Mouse (Mus musculus): ENCODE measurements around the gene Asl. TPM values are rescaled to one million over a fixed set of nuclear protein-coding genes. Genes with fewer than 3 reads are reported as not detected.

The Asl gene
- 27.3 and 29.7 TPM in 2 replicates for polyA plus RNA-seq (2015; fragmentation: Nextera tagmentation; extraction: Ambion mirVana)

GRCm38 (mm10) chr5:130029142-130029897 is at the start of gene Asl, which contains the start of gene Crcp:
Gene Asl, minus strand, starts transcription at chr5:130029247.
Gene Crcp, plus strand, starts transcription at chr5:130029290.
- Histone ChIP-seq H3K4me1 (ENCODE audit: insufficient read depth, low read depth, low read length) (no peaks in the 10 kb centered on the region), H3K36me3 (ENCODE audit: insufficient read depth, low read length) (no peaks in the 10 kb centered on the region), H3K4me3 (ENCODE audit: low read depth, low read length) (peak within 1 kb of the TSS; percentile 72), H3K4me2 (replicated peaks; ENCODE audit: low read depth, low read length) (peak within 1 kb of the TSS; percentile 68), H3K27ac (ENCODE audit: low read length) (peak within 1 kb of the TSS; percentile 85), H3K9ac (replicated peaks; ENCODE audit: low read depth) (peak within 1 kb of the TSS; percentile 73), H3K9me3 (ENCODE audit: low read length) (no peaks in the 10 kb centered on the region), H3K27me3 (replicated peaks; ENCODE audit: insufficient read depth, low read length) (no peaks in the 10 kb centered on the region)
- DNase-seq (ENCODE audit: low spot score) = peak; percentile 87
- TF ChIP-seq CTCF (IDR thresholded peaks at IDR 0.05) = 0 out of 2 replicates have a peak, but pooled peaks have one; percentile 1
- no peak for TF ChIP-seq EP300 (IDR thresholded peaks at IDR 0.05)
- ATAC-seq = peak; percentile 86
- WGBS = 1% methylated on average over 50 of the region's 51 CpGs

- Histone ChIP-seq H3K27ac (ENCODE audit: low read length) (no peak overlapping the region), H3K36me3 (ENCODE audit: insufficient read depth, low read length) (no peaks in the 10 kb centered on the region), H3K27me3 (replicated peaks; ENCODE audit: insufficient read depth, low read length) (no peaks in the 10 kb centered on the region), H3K4me1 (ENCODE audit: insufficient read depth, low read depth, low read length) (no peaks in the 10 kb centered on the region), H3K4me2 (replicated peaks; ENCODE audit: low read depth, low read length) (peak overlapping the region; percentile 96), H3K9ac (replicated peaks; ENCODE audit: low read depth) (no peak overlapping the region; the same call in 1 of the 2 replicates), H3K9me3 (ENCODE audit: low read length) (no peaks in the 10 kb centered on the region), H3K4me3 (ENCODE audit: low read depth, low read length) (peak overlapping the region; percentile 71)
- 39% methylated on average over 6 of the region's 6 CpGs for WGBS
- no peak for TF ChIP-seq CTCF (IDR thresholded peaks at IDR 0.05)
- TF ChIP-seq EP300 (IDR thresholded peaks at IDR 0.05) = no peak
- DNase-seq (ENCODE audit: low spot score) = no peak
- ATAC-seq = no peak; the same call in 1 of the 2 replicates
These were observed 49.7 kb upstream of the Asl start for GRCm38 (mm10) chr5:130078834-130079156.

GRCm38 (mm10) chr5:130078096-130078833 is 49.2 kb upstream of the Asl start:
- no peak overlapping the region for H3K4me3 ChIP-seq (ENCODE audit: low read depth, low read length)
- no peak overlapping the region for H3K9ac ChIP-seq (replicated peaks; ENCODE audit: low read depth)
- H3K9me3 ChIP-seq (ENCODE audit: low read length) = no peaks in the 10 kb centered on the region
- no peak overlapping the region for H3K27ac ChIP-seq (ENCODE audit: low read length)
- ATAC-seq (no peak), DNase-seq (ENCODE audit: low spot score) (no peak)
- H3K4me1 ChIP-seq (ENCODE audit: insufficient read depth, low read depth, low read length) = no peaks in the 10 kb centered on the region
- no peaks in the 10 kb centered on the region for H3K36me3 ChIP-seq (ENCODE audit: insufficient read depth, low read length)
- H3K4me2 ChIP-seq (replicated peaks; ENCODE audit: low read depth, low read length) = no peak overlapping the region
- WGBS = 61% methylated on average over 9 of the region's 9 CpGs
- no peaks in the 10 kb centered on the region for H3K27me3 ChIP-seq (replicated peaks; ENCODE audit: insufficient read depth, low read length)
- no peak for TF ChIP-seq EP300 (IDR thresholded peaks at IDR 0.05)
- TF ChIP-seq CTCF (IDR thresholded peaks at IDR 0.05) = no peak

- Histone ChIP-seq H3K9me3 (ENCODE audit: low read length) (no peaks in the 10 kb centered on the region), H3K9ac (replicated peaks; ENCODE audit: low read depth) (no peak overlapping the region), H3K27ac (ENCODE audit: low read length) (no peak overlapping the region), H3K4me2 (replicated peaks; ENCODE audit: low read depth, low read length) (no peak overlapping the region), H3K27me3 (replicated peaks; ENCODE audit: insufficient read depth, low read length) (no peaks in the 10 kb centered on the region), H3K4me3 (ENCODE audit: low read depth, low read length) (no peak overlapping the region), H3K4me1 (ENCODE audit: insufficient read depth, low read depth, low read length) (no peaks in the 10 kb centered on the region), H3K36me3 (ENCODE audit: insufficient read depth, low read length) (no peaks in the 10 kb centered on the region)
- DNase-seq (ENCODE audit: low spot score) = no peak
- TF ChIP-seq CTCF (IDR thresholded peaks at IDR 0.05) (no peak), EP300 (IDR thresholded peaks at IDR 0.05) (no peak)
- no peak for ATAC-seq
- 61% methylated on average over 6 of the region's 6 CpGs for WGBS
These were observed 47.3 kb upstream of the Asl start for GRCm38 (mm10) chr5:130076396-130076795.

GRCm38 (mm10) chr5:130074491-130074890 is 45.4 kb upstream of the Asl start:
- DNase-seq (ENCODE audit: low spot score) = no peak
- no peaks in the 10 kb centered on the region for H3K9me3 ChIP-seq (ENCODE audit: low read length)
- no peaks in the 10 kb centered on the region for H3K4me1 ChIP-seq (ENCODE audit: insufficient read depth, low read depth, low read length)
- no peaks in the 10 kb centered on the region for H3K27me3 ChIP-seq (replicated peaks; ENCODE audit: insufficient read depth, low read length)
- H3K4me2 ChIP-seq (replicated peaks; ENCODE audit: low read depth, low read length) = 0 out of 2 replicates have a peak overlapping the region, but pooled peaks have one; percentile 14
- no peaks in the 10 kb centered on the region for H3K36me3 ChIP-seq (ENCODE audit: insufficient read depth, low read length)
- ATAC-seq = no peak
- H3K9ac ChIP-seq (replicated peaks; ENCODE audit: low read depth) = no peak overlapping the region
- H3K27ac ChIP-seq (ENCODE audit: low read length) = no peak overlapping the region
- no peak overlapping the region for H3K4me3 ChIP-seq (ENCODE audit: low read depth, low read length)
- no peak for TF ChIP-seq CTCF (IDR thresholded peaks at IDR 0.05)
- WGBS = 55% methylated on average over 6 of the region's 6 CpGs

- no peaks in the 10 kb centered on the region for H3K4me1 ChIP-seq (ENCODE audit: insufficient read depth, low read depth, low read length)
- no peak within 1 kb of the TSS for H3K4me2 ChIP-seq (replicated peaks; ENCODE audit: low read depth, low read length)
- no peak within 1 kb of the TSS for H3K27ac ChIP-seq (ENCODE audit: low read length)
- DNase-seq (ENCODE audit: low spot score) = no peak
- WGBS = 74% methylated on average over 6 of the region's 6 CpGs
- no peaks in the 10 kb centered on the region for H3K27me3 ChIP-seq (replicated peaks; ENCODE audit: insufficient read depth, low read length)
- H3K9ac ChIP-seq (replicated peaks; ENCODE audit: low read depth) = no peak within 1 kb of the TSS
- TF ChIP-seq CTCF (IDR thresholded peaks at IDR 0.05) (no peak), EP300 (IDR thresholded peaks at IDR 0.05) (no peak)
- H3K9me3 ChIP-seq (ENCODE audit: low read length) = no peaks in the 10 kb centered on the region
- H3K36me3 ChIP-seq (ENCODE audit: insufficient read depth, low read length) = no peaks in the 10 kb centered on the region
- H3K4me3 ChIP-seq (ENCODE audit: low read depth, low read length) = no peak within 1 kb of the TSS
- no peak for ATAC-seq
These were observed 44.0 kb upstream of the Asl start, which contains the start of gene Tpst1 for GRCm38 (mm10) chr5:130073026-130073425. Gene Tpst1, plus strand, starts transcription at chr5:130073326.
